Mouse (Mus musculus): ENCODE data around the gene Rae1. TPM values are rescaled to one million over a fixed set of nuclear protein-coding genes. Genes with fewer than 3 reads are reported as not detected.

Rae1 gene
- polyA plus RNA-seq, 1 experiment from 2014 or later, result 168 TPM

DNA sequence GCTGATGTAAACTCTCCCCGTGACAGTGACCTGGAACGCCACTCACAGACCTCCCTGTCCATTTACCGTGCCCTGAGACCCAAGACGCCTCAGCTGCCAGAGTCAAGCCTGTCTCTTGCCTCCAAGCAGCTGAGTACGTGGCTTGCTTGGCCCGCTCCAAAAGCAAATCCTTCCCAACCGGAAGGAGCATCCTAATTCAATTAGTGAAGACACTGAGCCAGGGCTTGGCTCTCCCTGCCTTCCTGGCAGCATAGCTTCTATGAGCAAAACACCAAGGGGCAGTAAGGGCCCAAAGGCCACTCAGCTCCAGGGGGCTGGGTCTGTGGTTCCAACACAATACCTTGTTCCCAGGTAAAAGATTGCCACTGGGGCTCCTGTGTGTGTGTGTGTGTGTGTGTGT, 25.2 kb upstream of the Rae1 start:
- H3K9me3 ChIP-seq, result peaks cover 3% of the 10 kb centered on the region
- no peak for DNase-seq (ENCODE audit: extremely low spot score, low spot score)
- 0 out of 2 replicates have a peak overlapping the region, but pooled peaks have one; percentile 15 for H3K27ac ChIP-seq
- 27% methylated on average over 7 of the region's 7 CpGs for WGBS
- H3K27me3 ChIP-seq (ENCODE audit: poor library complexity, severe bottlenecking), result peaks cover 18% of the 10 kb centered on the region; the same call in 1 of the 2 replicates
- H3K4me1 ChIP-seq, result peaks cover 53% of the 10 kb centered on the region
- no peaks in the 10 kb centered on the region for H3K36me3 ChIP-seq (replicated peaks)
- H3K4me3 ChIP-seq, result no peak overlapping the region

DNA sequence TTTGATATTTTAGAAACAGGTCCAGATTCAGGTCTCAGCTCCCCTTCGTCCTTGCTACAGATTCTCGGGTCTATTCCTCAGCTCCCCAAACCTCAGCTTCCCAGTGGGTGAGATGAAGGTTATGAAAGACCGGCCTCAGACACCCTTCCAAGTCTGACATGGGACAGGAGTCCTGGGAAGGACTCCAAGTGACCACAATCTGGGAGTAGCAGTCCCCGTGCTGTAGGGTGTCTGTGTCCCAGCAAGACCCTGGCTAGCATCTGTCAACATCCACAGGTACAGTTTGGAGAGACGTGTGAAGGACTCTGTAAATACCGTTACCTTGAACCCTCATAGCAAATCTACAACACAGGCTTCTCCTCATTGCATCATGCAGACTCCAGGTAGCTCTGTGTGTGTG, 24.8 kb upstream of the Rae1 start:
- peaks cover 18% of the 10 kb centered on the region; the same call in 1 of the 2 replicates for H3K27me3 ChIP-seq (ENCODE audit: poor library complexity, severe bottlenecking)
- H3K4me1 ChIP-seq, result peaks cover 54% of the 10 kb centered on the region
- H3K36me3 ChIP-seq (replicated peaks), result no peaks in the 10 kb centered on the region
- 83% methylated on average over 6 of the region's 6 CpGs for WGBS
- H3K9me3 ChIP-seq, result peaks cover 6% of the 10 kb centered on the region
- H3K4me3 ChIP-seq, result no peak overlapping the region
- no peak for DNase-seq (ENCODE audit: extremely low spot score, low spot score)
- no peak overlapping the region for H3K27ac ChIP-seq

DNA sequence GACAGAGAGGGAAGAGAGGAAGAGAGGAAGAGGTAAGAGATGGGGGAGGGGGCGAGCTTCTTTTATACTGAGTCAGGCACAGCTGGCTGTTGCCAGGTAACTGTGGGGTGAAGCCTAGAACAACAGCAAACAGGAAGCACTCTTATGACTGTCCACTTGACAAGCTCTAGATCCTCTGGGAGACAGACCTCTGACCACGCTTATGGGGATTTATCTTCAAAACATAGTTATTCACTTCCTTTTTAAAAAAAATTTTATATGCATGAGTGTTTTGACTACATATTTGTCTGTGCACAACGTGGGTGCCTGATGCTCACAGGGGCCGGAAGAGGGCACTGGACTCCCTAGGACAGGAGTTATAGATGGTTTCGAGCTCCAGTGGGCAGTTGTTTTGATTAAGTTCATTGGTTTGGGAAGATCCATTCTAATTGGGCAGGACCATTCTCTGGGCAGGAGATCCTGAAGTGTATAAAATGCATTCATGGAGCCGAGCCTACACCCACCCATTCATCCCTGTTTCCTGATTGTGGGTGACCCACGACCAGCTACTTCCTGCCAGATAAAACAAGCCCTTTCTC, 23.2 kb upstream of the Rae1 start:
- no peak for DNase-seq (ENCODE audit: extremely low spot score, low spot score)
- H3K4me3 ChIP-seq, result peak overlapping the region; percentile 36
- H3K4me1 ChIP-seq, result peaks cover 54% of the 10 kb centered on the region
- 27% methylated on average over 7 of the region's 7 CpGs for WGBS
- H3K27me3 ChIP-seq (ENCODE audit: poor library complexity, severe bottlenecking), result peaks cover 18% of the 10 kb centered on the region; the same call in 1 of the 2 replicates
- H3K9me3 ChIP-seq, result peaks cover 6% of the 10 kb centered on the region
- H3K36me3 ChIP-seq (replicated peaks), result no peaks in the 10 kb centered on the region
- H3K27ac ChIP-seq, result peak overlapping the region; percentile 82

DNA sequence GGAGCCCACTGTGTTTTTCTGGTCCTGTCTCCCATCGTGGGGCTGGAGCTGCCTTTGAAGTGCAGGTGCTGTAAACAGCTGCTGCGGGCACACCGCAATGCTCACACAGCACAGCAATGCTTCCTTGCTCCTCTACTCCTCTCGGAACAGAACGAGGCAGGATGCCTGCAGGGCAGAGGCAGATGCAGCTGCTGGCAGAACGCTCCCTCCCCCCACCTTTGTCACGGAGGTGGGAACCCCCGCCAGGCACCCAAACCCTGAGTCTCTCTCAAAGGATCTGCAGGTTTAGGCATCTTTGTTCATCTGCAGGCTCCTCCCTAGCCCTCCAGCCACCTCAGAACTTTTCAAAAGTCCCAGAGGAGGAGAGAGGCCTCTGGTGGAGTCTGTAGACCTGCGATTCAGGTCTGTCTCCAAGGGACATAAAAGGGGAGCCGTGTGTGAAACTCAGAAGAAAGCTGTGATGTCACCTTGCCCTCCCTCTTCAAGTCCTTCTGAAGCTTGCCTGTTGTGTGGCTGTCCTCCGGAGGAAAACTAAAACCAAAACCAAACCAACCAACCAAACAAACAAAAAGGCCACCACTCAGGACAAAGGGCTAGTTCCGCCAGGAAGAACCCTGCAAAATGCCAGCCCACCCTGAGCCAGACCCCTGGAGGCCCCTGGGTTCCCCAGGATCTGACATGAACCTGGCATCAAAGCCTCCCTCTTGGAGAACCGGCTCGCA, 22.3 kb upstream of the Rae1 start, which contains the start of gene Spo11:
Gene Spo11, plus strand, starts transcription at position 292 of the 722 bp plus-strand sequence.
- peak within 1 kb of the TSS; percentile 36 for H3K4me3 ChIP-seq
- WGBS, result 14% methylated on average over 14 of the region's 14 CpGs

DNA sequence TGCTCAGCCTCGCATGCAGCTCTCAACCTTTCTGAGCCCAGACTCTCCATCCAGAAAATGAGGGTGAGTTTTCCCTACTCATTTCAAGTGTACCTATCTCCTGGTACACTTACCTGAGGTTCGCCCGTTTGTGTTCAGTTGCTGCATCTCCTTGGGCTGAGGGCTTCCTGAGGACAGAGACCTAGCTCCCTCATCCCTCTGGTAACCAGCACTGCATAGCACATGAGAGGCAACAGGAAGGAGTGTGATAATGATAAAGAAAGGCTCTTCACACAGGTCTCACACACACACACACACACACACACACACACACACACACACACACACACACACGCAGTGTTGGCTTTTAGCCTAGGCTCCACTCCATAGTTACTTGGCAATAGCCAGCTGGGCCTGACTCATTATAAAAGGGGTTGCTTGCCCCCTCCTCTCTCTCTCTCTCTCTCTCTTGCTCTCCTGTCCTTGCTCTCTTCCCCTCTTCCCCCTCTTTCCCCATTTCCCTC, 21.7 kb upstream of the Rae1 start:
- Histone ChIP-seq H3K27ac (peak overlapping the region; percentile 82), H3K27me3 (ENCODE audit: poor library complexity, severe bottlenecking) (peaks cover 18% of the 10 kb centered on the region; the same call in 1 of the 2 replicates), H3K4me1 (peaks cover 54% of the 10 kb centered on the region), H3K9me3 (peaks cover 6% of the 10 kb centered on the region), H3K4me3 (no peak overlapping the region), H3K36me3 (replicated peaks) (no peaks in the 10 kb centered on the region)
- DNase-seq (ENCODE audit: extremely low spot score, low spot score), result no peak
- 62% methylated on average over 4 of the region's 4 CpGs for WGBS

More for the DNA sequence above, 22.3 kb upstream of the Rae1 start, which contains the start of gene Spo11:
- peaks cover 18% of the 10 kb centered on the region; the same call in 1 of the 2 replicates for H3K27me3 ChIP-seq (ENCODE audit: poor library complexity, severe bottlenecking)
- peaks cover 6% of the 10 kb centered on the region for H3K9me3 ChIP-seq
- peak; percentile 46 for DNase-seq (ENCODE audit: extremely low spot score, low spot score)
- peaks cover 54% of the 10 kb centered on the region for H3K4me1 ChIP-seq
- H3K36me3 ChIP-seq (replicated peaks), result no peaks in the 10 kb centered on the region
- peak within 1 kb of the TSS; percentile 82 for H3K27ac ChIP-seq

DNA sequence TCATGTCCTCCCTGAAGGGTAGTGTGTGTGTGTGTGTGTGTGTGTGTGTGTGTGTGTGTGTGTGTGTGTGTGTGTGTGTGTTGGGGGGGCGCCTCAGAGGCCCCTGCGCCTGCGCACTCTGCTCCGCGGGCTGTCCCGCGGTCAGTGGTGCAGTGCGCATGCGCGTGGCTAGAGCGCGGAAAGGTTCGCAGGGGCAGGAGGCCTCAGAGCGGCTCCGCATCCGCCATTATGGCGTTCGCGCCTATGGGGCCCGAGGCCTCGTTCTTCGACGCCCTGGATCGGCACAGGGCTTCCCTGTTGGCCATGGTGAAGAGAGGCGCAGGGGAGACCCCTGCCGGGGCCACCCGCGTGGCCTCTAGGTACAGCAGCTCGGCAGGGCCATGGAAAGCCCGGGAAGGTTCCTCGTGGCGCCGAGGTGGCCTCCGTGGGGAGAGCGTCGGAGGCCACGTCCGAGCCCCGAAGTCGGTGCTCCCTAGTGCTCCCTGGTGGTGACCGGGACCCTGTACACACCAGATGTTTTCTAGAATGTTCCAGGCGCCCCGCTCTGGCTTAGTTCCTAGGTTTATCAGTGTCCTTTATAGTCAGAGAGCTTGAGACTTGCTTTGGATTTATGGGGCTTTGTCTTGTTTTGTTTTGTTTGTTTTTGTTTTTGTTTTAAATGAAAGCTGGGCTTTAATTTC, 20.1 kb upstream of the Rae1 start:
- peaks cover 6% of the 10 kb centered on the region for H3K9me3 ChIP-seq
- H3K4me3 ChIP-seq, result no peak overlapping the region
- DNase-seq (ENCODE audit: extremely low spot score, low spot score), result no peak
- 94% methylated on average over 43 of the region's 43 CpGs for WGBS
- H3K36me3 ChIP-seq (replicated peaks), result no peaks in the 10 kb centered on the region
- H3K27me3 ChIP-seq (ENCODE audit: poor library complexity, severe bottlenecking), result peaks cover 10% of the 10 kb centered on the region; the same call in 1 of the 2 replicates
- H3K27ac ChIP-seq, result no peak overlapping the region
- peaks cover 43% of the 10 kb centered on the region for H3K4me1 ChIP-seq

DNA sequence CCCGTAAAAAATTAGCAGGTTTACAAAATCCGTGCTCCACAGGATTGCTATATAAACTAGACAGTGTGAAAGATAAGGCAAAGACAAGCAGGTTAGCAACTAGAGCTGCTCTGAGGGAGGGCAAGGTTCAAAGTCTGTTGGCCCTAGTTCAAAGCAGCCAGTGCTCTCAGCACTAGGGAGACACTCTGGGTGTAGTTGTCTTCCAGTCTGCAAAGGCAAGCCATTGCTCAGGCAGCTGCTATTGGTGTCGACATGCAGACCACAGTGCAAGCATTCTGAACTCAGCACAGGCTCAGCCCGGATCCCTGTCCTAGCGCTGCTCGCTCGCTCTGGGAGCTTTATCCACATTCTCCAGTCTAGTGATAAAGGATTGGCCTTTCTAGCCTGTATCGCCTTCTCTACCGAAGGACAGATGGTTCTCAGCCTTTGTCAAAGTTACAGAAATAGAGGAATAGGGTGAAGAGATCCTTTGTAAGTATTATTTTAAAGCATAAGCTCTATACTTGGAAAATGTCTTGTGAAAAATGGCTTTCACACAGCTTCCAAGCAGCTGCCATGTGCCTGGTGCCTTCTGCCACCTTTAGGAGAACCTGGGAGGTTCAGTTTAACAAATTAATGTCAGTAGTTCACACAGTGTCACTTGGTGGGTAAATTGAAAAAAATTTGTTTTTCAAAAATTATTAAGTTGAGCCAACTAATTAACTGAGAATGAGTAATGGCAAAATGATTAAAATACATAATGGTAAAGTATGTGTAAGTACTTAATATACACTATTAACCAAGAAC, 16.9 kb upstream of the Rae1 start:
- Histone ChIP-seq H3K4me1 (peaks cover 18% of the 10 kb centered on the region), H3K27ac (no peak overlapping the region), H3K4me3 (no peak overlapping the region), H3K36me3 (replicated peaks) (no peaks in the 10 kb centered on the region), H3K9me3 (peaks cover 6% of the 10 kb centered on the region), H3K27me3 (ENCODE audit: poor library complexity, severe bottlenecking) (0 out of 2 replicates have a peak, but pooled peaks cover 9% of the 10 kb centered on the region)
- no peak for DNase-seq (ENCODE audit: extremely low spot score, low spot score)
- 79% methylated on average over 9 of the region's 9 CpGs for WGBS

DNA sequence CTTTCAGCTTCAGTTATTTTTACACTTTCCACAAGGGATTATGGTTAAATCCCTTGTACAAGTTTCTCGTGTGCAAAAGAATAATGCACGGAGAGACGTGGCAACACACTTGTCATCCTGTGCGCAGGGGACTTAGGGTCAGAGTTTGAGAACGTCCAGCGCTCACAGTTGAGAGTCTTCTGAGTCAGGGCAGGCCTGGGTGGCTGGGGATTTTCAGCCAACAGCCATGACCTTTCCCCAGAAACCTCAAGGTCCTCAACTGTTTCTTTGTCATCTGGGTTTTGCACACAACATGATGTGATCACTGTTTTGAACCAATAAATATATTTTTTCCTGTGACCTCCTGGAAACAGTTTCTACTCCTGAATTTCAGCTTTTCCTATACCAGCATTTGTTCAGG, 9.8 kb upstream of the Rae1 start:
- Histone ChIP-seq H3K4me1 (0 out of 2 replicates have a peak, but pooled peaks cover 3% of the 10 kb centered on the region), H3K4me3 (no peak overlapping the region), H3K9me3 (no peaks in the 10 kb centered on the region), H3K36me3 (replicated peaks) (no peaks in the 10 kb centered on the region), H3K27me3 (ENCODE audit: poor library complexity, severe bottlenecking) (0 out of 2 replicates have a peak, but pooled peaks cover 9% of the 10 kb centered on the region), H3K27ac (no peak overlapping the region)
- 87% methylated on average over 6 of the region's 6 CpGs for WGBS
- DNase-seq (ENCODE audit: extremely low spot score, low spot score), result no peak

DNA sequence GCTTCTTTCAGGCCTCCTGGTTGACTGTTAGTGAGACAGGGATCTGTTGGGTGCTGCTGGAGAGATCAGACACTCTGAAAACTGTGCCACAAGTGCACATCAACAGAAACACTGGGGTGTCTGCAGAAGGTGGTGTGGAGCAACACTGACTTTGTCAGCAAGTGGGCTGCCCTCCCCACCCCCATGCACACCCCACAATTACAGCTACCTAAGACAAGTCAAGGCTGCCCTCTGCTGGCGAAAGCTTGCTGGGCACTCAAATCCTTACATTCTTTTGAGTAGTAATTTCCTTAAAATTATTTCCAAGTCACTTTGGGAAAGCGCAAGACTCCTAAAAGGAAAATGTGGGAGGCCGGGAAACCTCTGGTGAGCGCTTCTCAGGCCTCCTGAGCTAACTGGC, 3.7 kb upstream of the Rae1 start:
- WGBS, result 16% methylated on average over 4 of the region's 4 CpGs
- peak; percentile 74 for DNase-seq (ENCODE audit: extremely low spot score, low spot score)
- peaks cover 21% of the 10 kb centered on the region for H3K4me1 ChIP-seq
- H3K4me3 ChIP-seq, result no peak overlapping the region
- peaks cover 8% of the 10 kb centered on the region for H3K27me3 ChIP-seq (ENCODE audit: poor library complexity, severe bottlenecking)
- no peak overlapping the region for H3K27ac ChIP-seq
- H3K9me3 ChIP-seq, result no peaks in the 10 kb centered on the region
- peaks cover under 1% of the 10 kb centered on the region; the same call in 1 of the 2 replicates for H3K36me3 ChIP-seq (replicated peaks)

DNA sequence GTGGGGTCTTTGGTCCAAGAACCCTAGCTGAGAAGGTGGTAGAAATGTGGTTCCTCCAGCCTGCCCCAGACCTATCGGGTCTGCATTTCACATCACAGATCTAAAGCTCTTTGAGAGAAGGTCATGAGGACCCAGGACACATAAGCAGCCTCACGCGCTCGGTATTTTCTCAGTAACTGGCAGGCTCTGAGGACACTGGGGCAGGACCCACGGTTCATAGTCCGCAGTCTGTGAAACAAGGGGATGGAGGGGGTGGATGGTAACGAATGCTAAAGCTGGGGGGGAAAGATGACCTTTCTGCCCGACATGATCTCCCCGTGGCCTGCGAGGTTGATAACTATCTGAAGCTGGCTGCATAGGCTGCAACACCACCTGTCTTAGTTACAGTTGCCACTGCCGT, 2.2 kb upstream of the Rae1 start:
- Histone ChIP-seq H3K36me3 (replicated peaks) (peaks cover 16% of the 10 kb centered on the region), H3K9me3 (no peaks in the 10 kb centered on the region), H3K4me1 (peaks cover 30% of the 10 kb centered on the region), H3K4me3 (no peak overlapping the region), H3K27ac (no peak overlapping the region), H3K27me3 (ENCODE audit: poor library complexity, severe bottlenecking) (peaks cover 8% of the 10 kb centered on the region)
- DNase-seq (ENCODE audit: extremely low spot score, low spot score), result no peak
- WGBS, result 73% methylated on average over 11 of the region's 11 CpGs

DNA sequence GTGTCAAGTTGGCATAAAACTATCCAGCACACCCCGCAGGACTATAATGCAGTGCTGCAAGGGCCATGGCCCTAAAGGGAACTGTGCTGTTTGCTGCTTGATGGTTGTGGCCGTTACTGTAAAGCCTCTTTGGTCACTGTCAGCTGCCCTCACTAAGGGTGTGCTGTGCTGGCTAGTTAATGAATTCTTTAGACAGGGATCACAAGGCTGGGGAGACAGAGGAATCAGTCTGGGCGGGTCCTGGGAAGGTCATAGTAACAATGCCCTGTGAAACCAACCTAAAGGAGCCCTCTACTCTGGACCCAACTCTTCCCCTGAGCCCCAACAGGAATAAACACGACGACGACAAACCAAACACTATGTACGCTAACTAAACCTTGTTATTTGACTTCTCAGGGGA, 1.4 kb upstream of the Rae1 start:
- WGBS, result 69% methylated on average over 7 of the region's 7 CpGs
- H3K27ac ChIP-seq, result no peak overlapping the region
- peaks cover 24% of the 10 kb centered on the region for H3K36me3 ChIP-seq (replicated peaks)
- no peaks in the 10 kb centered on the region for H3K9me3 ChIP-seq
- H3K4me3 ChIP-seq, result no peak overlapping the region
- peaks cover 8% of the 10 kb centered on the region for H3K27me3 ChIP-seq (ENCODE audit: poor library complexity, severe bottlenecking)
- DNase-seq (ENCODE audit: extremely low spot score, low spot score), result no peak
- peaks cover 30% of the 10 kb centered on the region for H3K4me1 ChIP-seq

DNA sequence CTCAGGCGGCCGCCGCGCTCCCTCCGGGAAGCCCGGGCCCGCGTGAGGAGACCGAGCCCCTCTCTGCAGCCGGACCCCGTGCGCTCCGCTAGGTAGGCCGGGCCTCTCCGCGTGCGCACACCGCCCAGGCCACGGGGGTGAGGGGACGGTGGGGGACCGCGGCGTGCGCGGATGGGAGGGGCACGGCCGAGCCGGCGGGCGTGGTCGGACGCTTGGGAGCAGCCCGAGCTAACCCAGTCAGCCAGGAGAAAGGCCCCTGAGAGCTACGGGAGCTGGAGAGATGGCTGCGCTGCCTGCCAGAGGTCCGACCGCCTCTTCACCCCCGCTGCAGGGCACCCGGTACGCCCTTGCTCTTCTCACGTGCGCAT, 352 bp downstream of the Rae1 start:
- H3K27ac ChIP-seq, result peak overlapping the region; percentile 98
- peaks cover 30% of the 10 kb centered on the region for H3K4me1 ChIP-seq
- WGBS, result under 1% methylated on average over 42 of the region's 42 CpGs
- H3K36me3 ChIP-seq (replicated peaks), result peaks cover 41% of the 10 kb centered on the region
- H3K27me3 ChIP-seq (ENCODE audit: poor library complexity, severe bottlenecking), result peaks cover 8% of the 10 kb centered on the region
- H3K4me3 ChIP-seq, result peak overlapping the region; percentile 99
- no peaks in the 10 kb centered on the region for H3K9me3 ChIP-seq
- no peak for DNase-seq (ENCODE audit: extremely low spot score, low spot score)

Data from forebrain, embryonic 10.5 days (tissue).